Mouse (Mus musculus): ENCODE data around the gene Zbtb12. TPM values are rescaled to one million over a fixed set of nuclear protein-coding genes. Genes with fewer than 3 reads are reported as not detected.

The Zbtb12 gene
- total and polyA plus RNA-seq, 3 experiments: 2.4 to 9.3 (median 8.5) TPM

DNA sequence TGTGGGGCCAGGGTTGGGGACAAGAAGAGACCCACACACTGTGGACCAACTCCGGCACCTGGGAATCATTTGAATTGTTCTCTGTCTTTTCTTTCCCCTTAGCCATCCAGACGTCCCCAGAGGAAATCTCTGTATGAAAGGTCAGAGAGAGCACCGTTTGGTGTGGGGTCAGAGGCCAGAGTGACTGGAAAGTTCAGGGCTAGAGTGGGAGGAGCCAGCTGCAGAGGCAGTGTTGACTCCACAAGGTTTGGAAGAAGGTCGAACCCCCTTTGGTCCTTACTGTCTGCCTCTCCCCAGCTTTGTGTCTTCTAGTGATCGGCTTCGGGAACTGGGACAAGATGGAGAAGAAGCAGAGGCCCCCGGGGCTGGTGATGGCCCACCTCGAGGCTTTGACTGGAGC is 25.8 kb upstream of the Zbtb12 start:
- no peak overlapping the region for H3K9ac ChIP-seq (ENCODE audit: insufficient read depth, low read depth)
- H3K36me3 ChIP-seq (replicated peaks in 1 of 2; ENCODE audit: control insufficient read depth in 1 of 2, insufficient read depth in 1 of 2, low read length in 1 of 2): peaks cover 48 to 70% of the 10 kb centered on the region in 2 experiments
- H3K9me3 ChIP-seq (replicated peaks; ENCODE audit: low read length): no peaks in the 10 kb centered on the region
- H3K4me2 ChIP-seq (ENCODE audit: insufficient read depth, low read depth, poor library complexity, severe bottlenecking): no peak overlapping the region
- H3K27ac ChIP-seq (ENCODE audit: insufficient read depth, low read depth): no peak overlapping the region
- DNase-seq (ENCODE audit: extremely low read depth): no peak
- H3K4me1 ChIP-seq (ENCODE audit: control insufficient read depth in 1 of 2, insufficient read depth in 2 of 2): peaks cover 2 to 35% of the 10 kb centered on the region in 2 experiments
- no peak overlapping the region for H3K4me3 ChIP-seq (replicated peaks in 1 of 3; ENCODE audit: low read depth in 2 of 3, low read length in 2 of 3, poor library complexity in 1 of 3)
- no peaks in the 10 kb centered on the region for H3K27me3 ChIP-seq (replicated peaks)
- H3K79me2 ChIP-seq (replicated peaks; ENCODE audit: control insufficient read depth, extremely low read depth, insufficient read depth, poor library complexity, severe bottlenecking): peaks cover 20% of the 10 kb centered on the region
- in situ Hi-C loops (cut with MboI; ENCODE audit: low pct_ligation_motif_present, low pct_unique_long_range_greater_than_20kb, low sequenced_read_pairs) (no loop called here), dilution Hi-C loops (cut with MboI; ENCODE audit: extremely low pct_ligation_motif_present, extremely low pct_unique_long_range_greater_than_20kb, low sequenced_read_pairs) (no loop called here)
- no peak for TF ChIP-seq GABPA (IDR thresholded peaks at IDR 0.05; ENCODE audit: insufficient replicate concordance, low read depth, low read length)
- TF ChIP-seq POLR2A (IDR thresholded peaks at IDR 0.05; ENCODE audit: low read depth, low read length): no peak
- TF ChIP-seq ZKSCAN1 (IDR thresholded peaks at IDR 0.05; ENCODE audit: borderline replicate concordance, low read depth, low read length): no peak

DNA sequence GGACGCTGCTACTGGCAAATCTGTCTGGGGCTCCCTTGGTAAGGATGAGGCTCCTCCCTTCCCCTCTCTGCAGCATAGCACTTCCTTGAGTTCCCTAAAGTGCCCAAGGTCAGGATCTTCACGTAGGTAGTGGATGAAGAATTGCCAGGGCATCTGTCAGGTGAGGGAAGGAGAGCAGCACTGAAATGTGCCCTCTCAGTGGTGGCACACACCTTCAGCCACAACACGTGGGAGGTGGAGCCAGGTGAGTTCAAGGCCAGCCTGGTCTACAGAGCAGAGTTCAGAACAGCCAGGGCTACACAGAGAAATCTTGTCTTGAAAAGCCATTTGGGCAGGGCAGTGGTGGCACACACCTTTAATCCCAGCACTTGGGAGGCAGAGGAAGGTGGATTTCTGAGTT is 24.5 kb upstream of the Zbtb12 start:
- dilution Hi-C loops (cut with MboI; ENCODE audit: extremely low pct_ligation_motif_present, extremely low pct_unique_long_range_greater_than_20kb, low sequenced_read_pairs): no loop called here
- Histone ChIP-seq H3K27ac (ENCODE audit: insufficient read depth, low read depth) (no peak overlapping the region), H3K9ac (ENCODE audit: insufficient read depth, low read depth) (no peak overlapping the region), H3K4me1 (ENCODE audit: control insufficient read depth in 1 of 2, insufficient read depth in 2 of 2) (peaks cover 0 to 35% of the 10 kb centered on the region in 2 experiments), H3K4me3 (replicated peaks in 1 of 3; ENCODE audit: low read depth in 2 of 3, low read length in 2 of 3, poor library complexity in 1 of 3) (no peak overlapping the region), H3K9me3 (replicated peaks; ENCODE audit: low read length) (no peaks in the 10 kb centered on the region), H3K4me2 (ENCODE audit: insufficient read depth, low read depth, poor library complexity, severe bottlenecking) (no peak overlapping the region), H3K27me3 (replicated peaks) (no peaks in the 10 kb centered on the region), H3K36me3 (replicated peaks in 1 of 2; ENCODE audit: control insufficient read depth in 1 of 2, insufficient read depth in 1 of 2, low read length in 1 of 2) (peaks cover 48 to 75% of the 10 kb centered on the region in 2 experiments), H3K79me2 (replicated peaks; ENCODE audit: control insufficient read depth, extremely low read depth, insufficient read depth, poor library complexity, severe bottlenecking) (peaks cover 14% of the 10 kb centered on the region)
- TF ChIP-seq TBP (conservative IDR thresholded peaks at IDR 0.05; ENCODE audit: low read depth, low read length) (no peak), BHLHE40 (IDR thresholded peaks at IDR 0.05; ENCODE audit: low read depth, low read length) (no peak), NRF1 (IDR thresholded peaks at IDR 0.05; ENCODE audit: low read depth, low read length) (no peak), HCFC1 (IDR thresholded peaks at IDR 0.05; ENCODE audit: low read depth, low read length) (no peak), ZKSCAN1 (IDR thresholded peaks at IDR 0.05; ENCODE audit: borderline replicate concordance, low read depth, low read length) (no peak), MAFK (IDR thresholded peaks at IDR 0.05; ENCODE audit: insufficient replicate concordance, low read length) (no peak), GABPA (IDR thresholded peaks at IDR 0.05; ENCODE audit: insufficient replicate concordance, low read depth, low read length) (no peak), ZC3H11A (IDR thresholded peaks at IDR 0.05; ENCODE audit: low read depth, low read length) (no peak), USF1 (IDR thresholded peaks at IDR 0.05; ENCODE audit: low read depth, low read length) (no peak), TCF12 (IDR thresholded peaks at IDR 0.05; ENCODE audit: low read depth, low read length) (no peak)
- in situ Hi-C loops (cut with MboI; ENCODE audit: low pct_ligation_motif_present, low pct_unique_long_range_greater_than_20kb, low sequenced_read_pairs): loop anchor here (5.0 kb wide), 1 partner anchor 58 kb away; the partner anchor contains the start of gene Slc44a4
- DNase-seq (ENCODE audit: extremely low read depth): no peak

DNA sequence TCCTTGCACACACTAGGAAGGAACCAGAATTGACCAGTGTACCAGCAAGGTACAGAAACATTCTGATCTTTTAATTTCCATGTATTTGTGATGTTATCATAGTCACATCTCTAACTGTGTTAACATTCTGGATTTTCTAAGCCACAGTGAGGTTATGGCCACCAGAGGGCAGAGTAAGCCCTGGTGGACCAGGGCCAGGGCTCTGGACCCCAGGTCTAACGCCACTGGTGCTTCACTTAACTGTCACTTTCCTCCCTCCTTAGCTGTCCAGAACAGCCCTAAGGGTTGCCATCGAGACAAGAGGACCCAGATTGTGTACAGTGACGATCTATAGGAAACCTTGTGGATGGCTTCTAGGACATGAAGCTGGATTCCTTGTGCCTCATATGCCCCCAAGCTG is 23.5 kb upstream of the Zbtb12 start:
- no peaks in the 10 kb centered on the region for H3K9me3 ChIP-seq (replicated peaks; ENCODE audit: low read length)
- dilution Hi-C loops (cut with MboI; ENCODE audit: extremely low pct_ligation_motif_present, extremely low pct_unique_long_range_greater_than_20kb, low sequenced_read_pairs) (no loop called here), in situ Hi-C loops (cut with MboI; ENCODE audit: low pct_ligation_motif_present, low pct_unique_long_range_greater_than_20kb, low sequenced_read_pairs) (loop anchor here (5.0 kb wide), 1 partner anchor 56 kb away; the partner anchor contains the start of gene Slc44a4)
- H3K4me3 ChIP-seq (replicated peaks in 1 of 3; ENCODE audit: low read depth in 2 of 3, low read length in 2 of 3, poor library complexity in 1 of 3): no peak overlapping the region
- peaks cover 0 to 35% of the 10 kb centered on the region in 2 experiments for H3K4me1 ChIP-seq (ENCODE audit: control insufficient read depth in 1 of 2, insufficient read depth in 2 of 2)
- peaks cover 11% of the 10 kb centered on the region for H3K79me2 ChIP-seq (replicated peaks; ENCODE audit: control insufficient read depth, extremely low read depth, insufficient read depth, poor library complexity, severe bottlenecking)
- peak; percentile 45 for DNase-seq (ENCODE audit: extremely low read depth)
- H3K27me3 ChIP-seq (replicated peaks): no peaks in the 10 kb centered on the region
- TF ChIP-seq MYC (IDR thresholded peaks at IDR 0.05; ENCODE audit: low read depth, low read length): no peak
- peak; percentile 82 for TF ChIP-seq RAD21 (IDR thresholded peaks at IDR 0.05; ENCODE audit: low read depth, low read length)
- no peak for TF ChIP-seq USF2 (conservative IDR thresholded peaks at IDR 0.05; ENCODE audit: low read depth, low read length)
- no peak for TF ChIP-seq ETS1 (conservative IDR thresholded peaks at IDR 0.05; ENCODE audit: low read depth, low read length)
- TF ChIP-seq ZKSCAN1 (IDR thresholded peaks at IDR 0.05; ENCODE audit: borderline replicate concordance, low read depth, low read length): no peak
- TF ChIP-seq USF1 (IDR thresholded peaks at IDR 0.05; ENCODE audit: low read depth, low read length): no peak
- no peak for TF ChIP-seq TCF12 (IDR thresholded peaks at IDR 0.05; ENCODE audit: low read depth, low read length)
- no peak for TF ChIP-seq RCOR1 (conservative IDR thresholded peaks at IDR 0.05; ENCODE audit: low read depth, low read length)
- peak; percentile 67 for TF ChIP-seq ZC3H11A (IDR thresholded peaks at IDR 0.05; ENCODE audit: low read depth, low read length)
- no peak for TF ChIP-seq POLR2A (IDR thresholded peaks at IDR 0.05; ENCODE audit: low read depth, low read length)
- peak; percentile 93 for TF ChIP-seq SMC3 (IDR thresholded peaks at IDR 0.05; ENCODE audit: low read depth, low read length)
- no peak for TF ChIP-seq PAX5 (IDR thresholded peaks at IDR 0.05; ENCODE audit: low read length)
- peak; percentile 70 to 90 for TF ChIP-seq CTCF (conservative IDR thresholded peaks at IDR 0.05 in 1 of 2, IDR thresholded peaks at IDR 0.05 in 1 of 2; ENCODE audit: low read depth in 2 of 2, low read length in 2 of 2)
- TF ChIP-seq HCFC1 (IDR thresholded peaks at IDR 0.05; ENCODE audit: low read depth, low read length): no peak
- no peak overlapping the region for H3K9ac ChIP-seq (ENCODE audit: insufficient read depth, low read depth)
- no peak overlapping the region for H3K27ac ChIP-seq (ENCODE audit: insufficient read depth, low read depth)
- H3K4me2 ChIP-seq (ENCODE audit: insufficient read depth, low read depth, poor library complexity, severe bottlenecking): no peak overlapping the region
- peaks cover 48 to 81% of the 10 kb centered on the region in 2 experiments for H3K36me3 ChIP-seq (replicated peaks in 1 of 2; ENCODE audit: control insufficient read depth in 1 of 2, insufficient read depth in 1 of 2, low read length in 1 of 2)

Measured in CH12.LX (cell line).